Mouse (Mus musculus) kidney, adult 2 months (tissue): ENCODE measurements around the gene Casp8. TPM values are rescaled to one million over a fixed set of nuclear protein-coding genes. Genes with fewer than 3 reads are reported as not detected.
"Not testable (repeated sequence)": the region's sequence is repeated elsewhere in the genome, so short reads cannot be mapped to it uniquely, and the experiment has no call there.

Source experiments
- DNase-seq: peaks from one replicate; pipeline ENCODE4 v3.0.0; 2021
- H3K27ac ChIP-seq: fragments of 200-500 bp; 2 replicates; pipeline ENCODE4 v1.5.1; 2012; ENCODE audit warnings: low read depth, low read length, control low read depth, inconsistent platforms; ENCODE audit not compliant: insufficient read depth
- H3K27me3 ChIP-seq: fragments of 200-500 bp; replicated peaks from 2 replicates; pipeline ENCODE4 v1.6.1; 2012; ENCODE audit warnings: mild to moderate bottlenecking, moderate library complexity, low read length, inconsistent platforms; ENCODE audit not compliant: control insufficient read depth, insufficient read depth
- H3K36me3 ChIP-seq: fragments of 200-500 bp; 2 replicates; pipeline ENCODE4 v1.6.1; 2012; ENCODE audit warnings: mild to moderate bottlenecking, moderate library complexity, low read length, inconsistent platforms; ENCODE audit not compliant: control insufficient read depth, insufficient read depth
- H3K4me1 ChIP-seq: fragments of 200-500 bp; 2 replicates; pipeline ENCODE4 v1.6.1; 2011; ENCODE audit warnings: low read length; ENCODE audit not compliant: control insufficient read depth, insufficient read depth
- H3K4me3 ChIP-seq: fragments of 200-500 bp; 2 replicates; pipeline ENCODE4 v1.5.1; 2011; ENCODE audit warnings: mild to moderate bottlenecking, low read depth, low read length, control low read depth; ENCODE audit not compliant: insufficient read depth
- CTCF ChIP-seq: fragments of 200-500 bp; conservative IDR thresholded peaks from 2 replicates; pipeline ENCODE4 v1.5.1; 2011; ENCODE audit warnings: low read depth, mild to moderate bottlenecking, control low read depth, low read length, moderate library complexity, mixed read lengths; ENCODE audit not compliant: insufficient read depth, insufficient read length
- POLR2A ChIP-seq: fragments of 200-500 bp; IDR thresholded peaks from one replicate; pipeline ENCODE4 v1.6.1; 2011; ENCODE audit warnings: low read depth, low read length, control low read depth
- WGBS: fragments of 180-500 bp; shearing (Covaris S2); methylation state at CpG from one replicate; pipeline ENCODE4 v1.1.7; 2018; 5-methylcytosine and 5-hydroxymethylcytosine counted together
- polyA plus RNA-seq: library from polyadenylated mRNA; depleted of rRNA; stranded (reverse); fragments of >200 nt; gene quantifications from 2 replicates; pipeline ENCODE4 v1.2.3, GENCODE M21; 2012

Casp8 gene
- polyA plus RNA-seq, 1 experiment = 6.9 TPM

GRCm38 (mm10) chr1:58798911-58799310 is 3.7 kb downstream of the Casp8 start:
- Histone ChIP-seq H3K36me3 (no peaks in the 10 kb centered on the region), H3K27ac (no peak overlapping the region), H3K4me3 (no peak overlapping the region), H3K27me3 (no peaks in the 10 kb centered on the region), H3K4me1 (peaks cover 10% of the 10 kb centered on the region; the same call in 1 of the 2 replicates)
- 95% methylated on average over 4 of the region's 4 CpGs for WGBS
- no peak for DNase-seq
- TF ChIP-seq POLR2A (no peak), CTCF (no peak)

DNA sequence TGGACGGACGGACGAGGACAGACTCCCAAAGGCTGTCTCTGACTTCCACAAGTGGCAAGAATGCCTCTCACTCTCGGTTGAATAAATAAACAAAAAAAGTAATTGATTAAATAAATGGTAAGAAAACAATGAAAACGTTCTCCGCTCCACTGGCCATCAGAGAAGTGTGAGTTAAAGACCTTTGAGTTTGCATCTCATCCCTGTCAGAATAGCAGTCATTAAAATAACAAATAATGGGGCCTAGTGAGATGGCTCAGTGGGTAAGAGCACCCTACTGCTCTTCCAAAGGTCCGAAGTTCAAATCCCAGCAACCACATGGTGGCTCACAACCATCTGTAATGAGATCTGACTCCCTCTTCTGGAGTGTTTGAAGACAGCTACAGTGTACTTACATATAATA is 5.5 kb downstream of the Casp8 start:
- WGBS = 59% methylated on average over 7 of the region's 7 CpGs
- not testable (repeated sequence) for H3K4me3 ChIP-seq, H3K27ac ChIP-seq, H3K36me3 ChIP-seq, H3K27me3 ChIP-seq, H3K4me1 ChIP-seq
- peak; percentile 51 for DNase-seq

DNA sequence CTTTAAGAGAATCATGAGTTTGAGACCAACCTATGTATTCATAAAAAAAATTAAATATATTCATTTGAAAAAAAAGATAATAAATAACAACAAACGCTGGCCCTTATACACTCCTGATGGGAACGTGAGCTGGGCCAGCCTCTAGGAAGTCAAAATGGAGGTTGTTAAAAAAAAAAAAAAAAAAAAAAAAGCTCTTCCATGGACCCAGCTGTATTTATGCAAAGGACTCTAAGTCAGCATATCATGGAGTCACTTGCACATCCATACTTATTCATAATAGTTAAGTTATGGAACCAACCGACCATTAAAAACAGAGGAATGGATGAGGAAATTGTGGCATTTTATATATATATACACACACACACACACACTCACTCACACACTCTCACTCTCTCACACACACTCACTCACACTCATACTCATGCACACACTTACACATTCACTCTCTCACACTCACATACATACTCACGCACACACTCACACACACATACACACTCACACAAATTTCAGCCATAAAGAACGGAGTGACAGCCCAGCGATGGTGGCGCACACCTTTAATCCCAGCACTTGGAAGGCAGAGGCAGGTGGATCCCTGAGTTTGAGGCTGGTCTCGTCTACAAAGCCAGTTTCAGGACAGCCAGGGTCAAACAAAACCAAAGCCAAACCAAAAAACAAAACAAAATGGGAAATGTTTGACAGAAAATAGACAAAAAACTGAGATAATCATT is 6.5 kb downstream of the Casp8 start:
- no peaks in the 10 kb centered on the region for H3K27me3 ChIP-seq
- peaks cover 6% of the 10 kb centered on the region; the same call in 1 of the 2 replicates for H3K4me1 ChIP-seq
- DNase-seq = no peak
- no peak for TF ChIP-seq POLR2A
- TF ChIP-seq CTCF = no peak
- H3K27ac ChIP-seq = peak overlapping the region; percentile 15; the same call in 1 of the 2 replicates
- no peak overlapping the region for H3K4me3 ChIP-seq
- H3K36me3 ChIP-seq = no peaks in the 10 kb centered on the region
- WGBS = 83% methylated on average over 8 of the region's 8 CpGs

GRCm38 (mm10) chr1:58802322-58803273 is 7.4 kb downstream of the Casp8 start:
- 59% methylated on average over 18 of the region's 18 CpGs for WGBS
- Histone ChIP-seq H3K36me3 (no peaks in the 10 kb centered on the region), H3K4me1 (0 out of 2 replicates have a peak, but pooled peaks cover 2% of the 10 kb centered on the region), H3K4me3 (peak overlapping the region; percentile 48), H3K27ac (peak overlapping the region; percentile 75), H3K27me3 (no peaks in the 10 kb centered on the region)
- TF ChIP-seq POLR2A = no peak
- TF ChIP-seq CTCF = peak; percentile 45
- DNase-seq = peak; percentile 63

DNA sequence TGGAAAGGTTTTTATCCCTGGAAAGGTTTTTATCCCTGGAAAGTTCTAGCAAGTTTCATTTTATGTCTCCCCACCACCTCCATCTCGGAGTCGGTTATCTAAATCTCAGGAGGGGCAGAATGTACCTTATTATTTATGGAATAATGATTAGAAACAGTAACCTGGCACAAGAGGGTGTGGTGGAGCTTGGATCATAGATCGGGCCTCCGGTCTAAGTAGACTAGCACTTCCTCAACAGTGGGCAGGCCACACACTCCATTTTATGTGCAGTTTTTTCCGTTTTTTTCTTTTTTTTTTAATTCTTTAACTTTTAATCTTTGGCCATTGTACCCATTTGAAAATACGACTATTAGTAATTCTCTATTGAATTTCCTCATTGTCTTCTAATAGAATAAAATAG is 8.4 kb downstream of the Casp8 start:
- Histone ChIP-seq H3K36me3 (no peaks in the 10 kb centered on the region), H3K4me3 (no peak overlapping the region), H3K27me3 (no peaks in the 10 kb centered on the region), H3K4me1 (0 out of 2 replicates have a peak, but pooled peaks cover 2% of the 10 kb centered on the region), H3K27ac (peak overlapping the region; percentile 75)
- TF ChIP-seq POLR2A (no peak), CTCF (no peak)
- no peak for DNase-seq
- 64% methylated on average over 6 of the region's 6 CpGs for WGBS

- 49% methylated on average over 3 of the region's 3 CpGs for WGBS
- Histone ChIP-seq H3K27me3 (no peaks in the 10 kb centered on the region), H3K27ac (no peak overlapping the region), H3K4me3 (no peak overlapping the region), H3K4me1 (0 out of 2 replicates have a peak, but pooled peaks cover 2% of the 10 kb centered on the region), H3K36me3 (no peaks in the 10 kb centered on the region)
- no peak for TF ChIP-seq CTCF
- TF ChIP-seq POLR2A = no peak
- peak; percentile 30 for DNase-seq
Observed at GRCm38 (mm10) chr1:58806651-58807050, 11.5 kb downstream of the Casp8 start.

GRCm38 (mm10) chr1:58826319-58826718 is 31.1 kb downstream of the Casp8 start:
- Histone ChIP-seq H3K27me3 (no peaks in the 10 kb centered on the region), H3K4me3 (no peak overlapping the region), H3K4me1 (no peaks in the 10 kb centered on the region), H3K27ac (no peak overlapping the region), H3K36me3 (peaks cover 4% of the 10 kb centered on the region)
- no peak for DNase-seq
- TF ChIP-seq POLR2A = no peak
- TF ChIP-seq CTCF = no peak
- WGBS = 86% methylated on average over 3 of the region's 3 CpGs
